Mouse (Mus musculus) retina, embryonic 14.5 days (tissue): Measurements from ENCODE around the gene Cdyl2.

Experiments
- DNase-seq: peaks from one replicate; pipeline ENCODE4 v3.0.0-alpha.2; 2015; ENCODE audit warnings: low spot score

The Cdyl2 gene

DNA sequence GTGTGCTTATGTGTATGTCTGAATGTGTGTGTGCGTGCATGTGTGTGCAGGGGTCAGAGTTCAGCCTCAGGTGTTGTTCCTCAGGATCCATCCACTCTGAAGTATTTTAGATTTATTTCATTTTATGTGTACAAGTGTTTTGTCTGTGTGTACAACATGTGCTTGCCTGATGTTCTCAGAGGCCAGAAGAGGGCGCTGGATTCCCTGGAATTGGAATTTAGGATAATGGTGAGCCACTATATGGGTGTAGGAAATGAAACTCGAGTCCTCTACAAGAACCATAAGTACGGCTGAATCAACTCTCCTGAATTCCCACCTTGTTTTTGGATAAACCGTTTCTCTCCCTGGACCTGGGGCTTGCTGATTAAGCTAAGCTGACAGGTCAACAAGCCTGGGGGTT is 61.2 kb downstream of the Cdyl2 start:
- DNase-seq = peak; percentile 18

DNA sequence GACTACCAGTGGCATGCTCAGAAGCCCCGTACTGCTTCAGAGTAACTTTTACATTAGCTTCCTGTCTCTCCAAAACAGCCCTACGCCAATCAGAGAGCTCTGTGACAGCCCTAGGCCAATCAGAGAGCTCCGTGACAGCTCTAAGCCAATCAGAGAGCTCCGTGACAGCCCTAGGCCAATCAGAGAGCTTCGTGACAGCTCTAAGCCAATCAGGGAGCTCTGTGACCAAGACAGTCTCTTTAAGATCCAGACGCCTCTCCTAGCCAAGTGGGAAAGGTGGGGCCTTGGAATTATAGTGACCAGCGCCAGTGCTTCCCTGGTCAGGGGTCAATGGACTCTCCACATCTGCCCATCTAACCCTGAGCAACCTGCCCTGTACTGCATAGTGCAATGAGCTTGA is 62.2 kb downstream of the Cdyl2 start:
- DNase-seq = no peak

DNA sequence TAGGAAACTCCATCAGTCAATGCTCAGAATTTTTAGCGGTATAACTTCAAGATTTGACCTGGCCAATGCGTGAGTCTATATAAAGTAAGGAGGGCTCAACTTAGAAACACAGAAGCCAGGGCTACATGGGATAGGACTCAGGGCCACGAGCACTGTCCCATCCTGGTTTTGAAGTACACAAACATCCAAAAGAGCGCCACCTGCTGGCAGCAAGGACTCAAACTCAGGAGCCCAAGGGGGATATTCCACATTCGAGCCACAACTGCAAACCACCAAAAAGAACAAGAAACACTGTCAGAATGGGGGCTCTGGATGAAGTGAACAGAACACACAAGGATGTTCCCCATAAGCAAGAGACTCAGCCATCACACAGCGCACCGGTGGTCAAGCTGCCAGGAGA is 63.8 kb downstream of the Cdyl2 start:
- no peak for DNase-seq

DNA sequence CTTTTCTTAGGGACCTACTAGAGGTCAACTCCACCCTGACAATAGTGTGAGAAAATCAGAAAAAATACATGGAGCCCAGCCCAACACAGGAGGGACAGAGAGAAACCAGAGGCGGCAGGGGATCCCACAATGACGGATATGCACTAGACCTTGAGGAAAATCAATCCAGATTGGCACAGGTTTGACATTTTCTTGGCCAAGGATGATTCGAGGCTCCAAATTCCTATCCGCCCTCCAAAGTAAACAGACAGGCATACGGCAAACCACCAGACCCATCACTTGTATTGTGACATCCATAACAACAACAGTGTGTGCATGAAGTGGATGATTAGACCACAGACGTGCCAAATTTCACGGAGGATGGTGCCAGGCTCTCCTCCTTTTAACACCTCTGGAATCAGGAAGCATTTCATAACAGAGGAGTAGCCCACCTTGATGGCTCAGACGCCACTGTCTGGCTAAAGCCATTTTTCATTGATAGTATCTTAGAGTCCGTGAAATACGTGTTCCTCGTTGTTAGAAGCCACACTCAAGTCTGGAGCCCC is 65.9 kb downstream of the Cdyl2 start:
- no peak for DNase-seq

DNA sequence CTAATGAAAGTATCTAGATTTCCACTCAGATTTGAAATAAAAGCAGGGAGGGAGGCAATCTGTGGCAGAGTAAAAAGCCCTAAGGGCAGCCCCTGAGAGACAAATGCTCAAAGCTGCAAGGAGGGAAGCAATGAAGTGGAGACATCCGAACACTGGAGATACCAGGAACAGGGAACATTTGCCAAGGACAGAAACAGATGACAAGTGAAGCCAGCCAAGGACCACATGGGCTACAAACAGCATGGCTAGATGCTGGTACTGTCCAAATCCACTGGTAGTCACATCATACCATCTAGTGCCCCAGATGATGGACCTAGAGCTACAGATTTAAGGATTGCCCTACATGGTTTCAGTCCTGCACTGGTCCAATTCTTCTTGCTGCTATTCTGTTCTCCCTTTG is 71.3 kb downstream of the Cdyl2 start:
- DNase-seq = no peak

DNA sequence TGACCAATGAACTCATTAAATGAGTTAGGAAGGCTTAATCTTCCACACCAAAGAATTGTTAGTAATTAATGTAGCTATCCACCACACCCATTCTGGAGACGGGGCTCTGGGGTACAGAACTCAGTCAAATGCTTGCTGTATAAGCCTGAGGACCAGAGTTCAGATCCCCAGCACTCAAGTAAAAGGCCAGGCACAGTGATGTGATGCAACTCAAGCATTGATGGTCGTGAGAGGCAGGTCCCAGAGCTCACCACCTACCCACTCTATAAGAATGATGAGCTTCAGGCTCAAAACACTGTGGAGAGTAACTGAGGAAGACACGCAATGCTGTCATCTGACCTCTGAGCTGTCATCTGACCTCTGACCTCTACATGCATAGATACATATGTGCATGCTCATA is 76.0 kb downstream of the Cdyl2 start:
- no peak for DNase-seq

DNA sequence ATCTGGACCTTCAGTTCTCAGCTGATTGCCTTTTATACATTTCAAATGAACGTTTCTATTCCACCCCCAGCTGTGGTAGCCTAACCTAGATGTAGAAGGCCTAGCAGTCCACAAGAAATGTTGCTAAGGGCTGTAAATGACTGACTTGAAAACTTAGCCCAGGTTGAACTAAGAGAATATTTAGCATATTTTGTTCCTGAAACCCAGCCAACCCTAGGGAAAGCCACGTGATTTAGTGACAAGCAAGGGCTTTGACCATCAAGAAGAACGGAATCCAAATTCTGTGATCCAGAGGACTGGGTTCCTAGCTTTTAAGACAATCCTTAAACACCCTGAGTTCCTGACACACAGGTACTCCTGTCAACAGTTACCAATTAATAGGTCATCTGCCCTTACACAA is 77.9 kb downstream of the Cdyl2 start:
- DNase-seq = no peak

DNA sequence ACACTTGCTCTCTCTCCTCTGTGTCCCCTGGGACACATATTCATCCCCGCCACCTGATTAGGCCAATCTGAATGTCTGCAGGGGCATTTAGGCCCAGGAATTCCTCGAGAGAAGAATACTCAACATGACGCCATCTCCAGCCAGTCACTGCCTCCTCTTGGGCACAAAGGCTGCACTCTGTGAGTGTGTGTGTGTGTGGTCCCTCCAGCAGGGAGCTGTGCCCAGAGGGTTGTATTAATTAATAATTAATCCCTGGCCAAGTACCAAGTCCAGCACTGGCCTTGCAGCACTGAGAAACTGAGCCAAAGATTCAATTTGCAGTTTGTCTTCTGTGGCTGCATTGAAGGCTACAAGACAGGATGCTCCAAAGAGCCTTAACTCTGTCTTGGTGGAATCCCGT is 79.8 kb downstream of the Cdyl2 start:
- DNase-seq = peak; percentile 7

DNA sequence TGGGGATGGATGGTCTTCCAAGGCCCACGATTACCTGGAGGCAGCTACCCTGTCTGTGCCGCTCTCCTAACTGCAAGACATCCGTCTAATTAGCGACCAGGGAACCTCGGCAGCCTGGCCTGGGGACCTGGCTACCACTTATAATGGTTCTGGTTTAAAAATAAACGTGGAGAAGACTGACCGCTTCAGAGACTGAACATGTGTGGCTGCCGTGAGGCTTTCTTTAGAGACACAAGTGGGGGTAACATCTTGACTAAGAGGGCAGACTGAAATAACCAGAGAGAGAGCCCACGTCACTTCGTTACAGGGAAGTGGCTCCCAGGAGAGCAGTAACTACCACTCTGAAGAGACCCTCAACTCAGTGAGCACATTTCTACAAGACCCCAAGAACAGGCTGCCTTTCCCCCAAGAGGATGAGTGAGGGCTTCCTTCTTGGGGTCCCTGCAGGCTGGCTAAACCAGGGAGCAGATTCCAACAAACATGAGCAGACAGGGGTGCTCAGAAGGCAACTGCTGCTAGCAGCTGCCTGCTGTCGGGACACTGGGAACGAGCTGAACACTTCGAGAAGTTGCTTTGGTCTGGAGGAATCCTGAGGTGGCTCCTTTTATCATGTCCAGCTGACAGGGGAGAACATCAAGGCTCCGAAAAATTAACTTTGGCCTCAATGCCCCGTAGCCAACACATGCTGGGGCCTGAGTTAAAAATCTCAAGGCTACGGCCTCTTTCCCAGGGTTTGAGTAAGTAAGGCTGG is 82.6 kb downstream of the Cdyl2 start:
- no peak for DNase-seq

DNA sequence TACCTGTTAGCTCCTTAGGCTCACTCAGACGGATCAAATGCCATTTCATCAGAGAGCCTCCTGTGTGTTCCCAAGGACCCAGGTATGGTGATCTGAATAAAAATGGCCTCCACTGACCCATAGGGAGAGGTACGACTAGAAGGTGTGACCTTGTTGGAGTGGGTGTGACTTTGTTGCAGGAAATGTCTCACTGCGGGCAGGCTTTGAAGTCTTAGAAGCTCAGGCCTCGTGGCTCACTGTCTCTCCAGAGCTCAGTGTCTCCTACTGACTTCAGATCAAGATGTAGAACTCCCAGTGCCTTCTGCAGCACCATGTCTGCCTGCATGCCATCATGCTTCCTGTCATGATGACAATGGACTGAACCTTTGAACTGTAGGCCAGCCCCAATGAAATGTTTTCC is 87.4 kb downstream of the Cdyl2 start:
- no peak for DNase-seq

DNA sequence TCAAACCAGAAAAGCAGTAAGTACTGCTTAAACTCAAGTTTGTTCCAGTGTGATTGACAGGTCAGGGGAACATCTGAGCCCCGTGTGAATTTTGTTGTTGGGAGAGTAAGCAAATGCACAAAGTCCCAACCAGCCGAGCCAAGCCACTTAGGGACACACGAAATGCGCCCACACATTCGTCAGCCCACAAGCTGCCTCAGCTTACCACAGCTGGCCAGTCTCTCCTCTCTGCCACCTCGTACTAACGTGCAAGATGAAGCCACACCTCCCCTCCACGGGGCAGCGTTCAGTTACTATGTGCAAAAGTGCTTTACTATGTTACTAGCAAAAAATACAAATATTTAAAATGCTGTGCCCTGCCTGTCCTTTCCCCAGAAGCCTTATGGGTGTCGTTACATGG is 91.9 kb downstream of the Cdyl2 start:
- DNase-seq = no peak

DNA sequence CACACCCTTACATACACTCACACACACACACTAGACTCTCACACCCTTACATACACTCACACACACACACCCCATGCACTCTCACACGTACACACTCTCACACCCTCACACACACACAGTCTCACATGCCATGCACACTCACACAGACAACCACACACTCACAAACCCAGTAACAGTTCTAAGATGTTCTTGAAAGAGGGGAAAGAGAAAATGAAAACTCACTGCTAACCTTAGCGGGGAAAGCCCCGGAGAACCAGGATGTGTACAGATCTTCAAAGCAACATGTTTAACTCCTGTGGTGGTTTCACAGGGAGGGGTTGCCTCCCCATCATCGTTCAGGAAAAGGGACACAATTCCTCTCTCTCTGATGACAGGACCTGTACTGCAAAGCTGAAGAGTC is 94.8 kb downstream of the Cdyl2 start:
- no peak for DNase-seq

DNA sequence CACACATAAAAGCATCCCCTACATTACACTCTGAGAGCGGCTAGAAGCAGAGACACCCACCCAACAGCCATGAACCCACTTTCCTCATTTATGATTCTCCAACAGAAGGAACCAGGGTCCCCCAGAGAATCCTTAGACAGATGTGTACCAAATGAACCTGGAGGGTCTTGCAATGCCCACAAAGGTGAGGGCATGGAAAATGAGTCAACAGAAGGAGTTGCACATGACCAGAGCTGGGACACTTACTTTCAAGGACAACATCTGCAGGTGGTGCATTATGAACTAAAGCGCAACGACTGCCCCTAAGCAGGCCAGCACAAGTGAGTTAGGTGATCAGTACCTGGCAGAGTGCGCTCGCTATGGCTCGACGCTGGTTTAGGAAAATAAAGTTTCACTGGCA is 95.6 kb downstream of the Cdyl2 start:
- no peak for DNase-seq

DNA sequence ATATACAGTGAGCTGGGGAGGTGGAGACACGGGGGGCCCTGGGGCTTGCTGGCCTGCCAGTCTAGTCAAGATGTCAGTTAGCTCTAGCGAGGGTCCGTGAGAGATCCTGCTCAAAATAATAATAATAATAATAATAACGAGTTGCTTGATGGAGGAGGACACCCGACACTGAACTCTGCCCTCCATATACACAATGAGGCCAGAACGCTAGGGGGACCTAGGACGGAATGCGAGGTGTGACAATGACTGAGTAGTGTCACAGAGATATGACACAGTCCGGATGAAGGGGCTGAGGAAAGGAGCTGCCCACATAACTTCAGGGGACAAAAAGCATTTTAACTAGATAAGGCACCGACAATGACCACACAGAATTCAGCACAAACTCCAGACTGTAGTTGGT is 96.4 kb downstream of the Cdyl2 start:
- no peak for DNase-seq

DNA sequence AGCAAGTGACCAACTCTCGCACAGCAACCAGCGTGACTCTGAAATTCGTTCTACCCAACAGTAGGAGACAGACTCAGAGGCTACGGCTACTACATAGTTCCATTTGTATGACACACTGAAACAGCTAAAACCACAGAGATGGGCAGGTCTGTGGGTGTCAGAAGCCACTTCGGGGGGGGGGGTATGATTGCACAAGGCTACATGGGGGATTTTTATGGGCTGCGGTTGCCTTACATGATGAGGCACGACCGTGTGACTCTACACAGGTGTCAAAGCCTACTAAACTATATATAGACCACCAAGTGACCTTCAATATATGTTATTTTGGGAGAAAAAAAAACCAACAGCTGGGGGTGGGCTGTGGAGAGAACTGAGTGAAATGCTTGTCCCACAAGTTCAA is 96.8 kb downstream of the Cdyl2 start:
- no peak for DNase-seq

DNA sequence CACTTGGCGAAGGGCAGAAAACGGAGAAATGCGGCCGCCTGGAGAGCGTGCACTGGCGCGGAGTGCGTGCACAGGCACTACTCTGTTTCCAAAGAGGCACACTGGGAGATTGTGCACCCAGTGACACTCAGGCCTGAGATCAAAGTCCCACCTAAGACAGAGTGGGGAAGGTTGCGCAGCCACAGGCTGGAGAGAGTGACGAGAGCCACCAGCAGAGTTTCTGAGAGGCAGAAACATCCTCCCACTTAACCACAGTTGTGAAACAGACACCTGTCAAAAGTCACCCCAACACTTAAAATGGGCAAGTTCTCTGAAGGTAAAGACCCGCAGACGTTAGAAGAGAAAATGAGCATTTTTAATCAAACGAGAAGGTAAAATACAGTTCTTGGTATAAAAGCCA is 97.5 kb downstream of the Cdyl2 start:
- DNase-seq = no peak

DNA sequence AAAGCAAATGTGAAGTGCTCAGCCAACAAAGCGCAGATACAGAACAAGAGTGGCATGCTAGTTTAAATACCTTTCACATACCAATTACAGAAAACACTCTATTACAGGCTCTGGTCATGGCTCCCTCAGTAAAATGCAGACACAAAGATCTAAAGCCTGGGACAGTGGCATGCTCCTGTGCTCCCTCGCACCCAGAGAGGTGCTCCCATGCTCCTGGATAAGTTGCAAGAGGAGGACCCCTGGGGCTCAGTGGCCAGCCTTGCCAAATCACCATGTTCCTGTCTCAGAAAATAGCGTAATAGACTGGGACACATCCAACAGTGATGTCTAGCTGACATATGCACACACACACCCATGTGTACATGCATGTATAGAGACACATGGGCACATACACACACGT is 98.4 kb downstream of the Cdyl2 start:
- DNase-seq = no peak

DNA sequence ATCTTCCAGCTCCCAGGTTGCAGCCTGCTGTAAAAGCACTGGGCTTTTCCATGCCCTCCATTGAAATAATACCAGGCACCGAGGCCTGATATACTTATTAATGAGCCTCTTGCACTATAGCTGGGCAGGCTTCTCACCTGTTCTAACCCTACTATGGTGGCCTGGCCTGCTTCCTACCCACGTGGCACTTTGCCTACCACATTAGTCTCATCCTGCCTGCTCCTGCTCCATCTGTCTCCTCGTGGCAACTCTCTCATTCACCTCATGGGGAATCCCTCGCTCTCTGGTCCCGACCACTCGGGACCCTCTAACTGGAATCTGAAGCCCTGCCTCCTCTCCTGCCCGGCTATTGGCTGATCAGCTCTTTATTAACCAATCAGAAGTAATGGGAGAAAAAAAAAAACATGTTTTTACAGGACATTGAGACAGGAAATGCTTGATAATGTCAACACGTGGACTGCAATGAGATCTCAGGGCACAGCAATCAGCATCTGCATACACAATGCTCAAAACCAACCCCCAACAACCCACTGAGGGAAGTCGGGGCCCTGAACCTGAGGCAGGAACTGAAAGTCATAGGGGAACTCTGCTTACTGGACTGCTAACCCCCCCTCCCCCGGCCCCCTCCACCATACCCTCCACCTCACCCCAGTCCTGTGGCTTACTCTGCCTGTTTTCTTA is 99.2 kb downstream of the Cdyl2 start:
- no peak for DNase-seq

DNA sequence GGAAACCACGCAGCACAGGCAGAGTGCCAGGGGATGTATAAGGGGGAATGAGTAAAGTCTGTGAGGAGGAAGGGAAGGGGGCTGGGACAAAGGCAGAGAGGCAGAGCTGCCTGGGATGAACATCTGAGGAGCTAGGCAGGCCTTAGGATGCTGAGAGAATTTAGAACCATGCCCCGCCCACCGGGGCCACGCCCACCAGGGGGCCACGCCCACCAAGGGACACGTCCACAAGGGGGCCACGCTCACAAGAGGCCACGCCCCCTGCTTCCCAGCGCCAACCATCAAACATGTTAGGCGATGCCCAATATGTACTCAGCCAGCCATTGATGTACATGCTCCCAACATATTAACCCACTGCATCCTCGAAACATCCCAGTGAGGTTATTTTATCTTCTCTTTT is 102.7 kb downstream of the Cdyl2 start:
- DNase-seq = no peak

DNA sequence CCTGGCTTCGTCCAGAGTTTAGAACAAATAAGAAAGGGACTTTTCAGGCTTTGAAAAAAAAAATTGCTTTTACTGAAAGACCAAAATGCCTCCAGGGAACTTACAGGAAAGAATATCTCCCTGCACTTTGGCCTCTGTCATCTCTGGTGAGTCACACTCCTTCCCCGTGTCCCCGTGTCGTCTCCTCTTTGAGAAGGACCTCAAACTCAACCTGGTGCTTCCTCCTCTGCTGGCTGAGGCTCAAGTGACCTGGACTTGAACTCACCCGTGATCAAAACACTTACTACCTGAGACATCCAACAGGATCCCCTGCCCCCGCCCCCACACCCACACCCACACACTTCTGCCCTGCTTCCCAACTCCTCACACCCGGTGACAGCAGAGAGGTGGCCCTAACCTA is 103.8 kb downstream of the Cdyl2 start:
- DNase-seq = no peak

DNA sequence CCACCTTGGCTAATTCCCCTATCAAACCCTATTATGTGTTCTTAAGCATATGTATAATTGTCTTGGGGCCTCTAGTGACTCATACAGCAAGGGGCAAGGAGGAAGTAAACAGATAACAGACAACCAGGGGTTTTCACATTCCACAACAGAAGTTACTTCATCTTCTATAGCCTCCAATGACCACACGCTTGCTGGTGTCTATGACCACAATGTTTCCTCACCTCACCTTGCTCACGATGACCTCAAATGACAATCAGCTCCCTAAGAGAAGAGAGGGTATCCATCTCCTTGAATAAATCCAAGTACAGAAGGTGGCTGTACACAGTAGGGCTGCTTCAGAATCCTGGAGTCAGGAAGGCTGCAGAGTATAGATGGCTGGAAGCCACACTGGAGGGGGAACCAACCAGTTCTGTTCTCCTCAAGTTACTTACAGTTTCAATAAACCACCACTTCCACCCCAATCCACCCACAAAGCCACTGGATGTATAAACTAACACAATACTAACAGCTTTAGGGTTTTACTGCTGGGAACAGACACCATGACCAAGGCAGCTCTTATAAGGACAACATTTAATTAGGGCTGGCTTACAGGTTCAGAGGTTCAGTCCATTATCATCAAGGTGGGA is 104.8 kb downstream of the Cdyl2 start:
- no peak for DNase-seq

DNA sequence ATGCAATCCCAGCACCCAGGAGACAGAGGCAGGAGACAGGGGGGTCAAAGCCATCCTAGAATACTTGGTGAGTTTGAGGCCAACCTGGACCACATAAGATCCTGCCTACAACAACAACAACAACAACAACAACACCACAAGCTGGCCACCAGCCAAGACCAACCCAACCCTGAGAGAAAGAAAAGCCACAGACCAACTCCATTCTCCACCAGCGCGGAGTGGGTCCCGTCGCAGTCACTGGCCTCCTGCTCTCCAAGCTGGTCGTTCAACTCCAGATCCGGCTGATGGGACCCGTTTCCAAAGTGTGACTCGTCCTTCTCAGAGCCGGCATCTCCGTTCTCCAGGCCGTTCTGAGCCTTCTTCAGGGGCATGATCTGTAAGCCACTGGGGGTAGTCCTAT is 109.2 kb downstream of the Cdyl2 start:
- no peak for DNase-seq

DNA sequence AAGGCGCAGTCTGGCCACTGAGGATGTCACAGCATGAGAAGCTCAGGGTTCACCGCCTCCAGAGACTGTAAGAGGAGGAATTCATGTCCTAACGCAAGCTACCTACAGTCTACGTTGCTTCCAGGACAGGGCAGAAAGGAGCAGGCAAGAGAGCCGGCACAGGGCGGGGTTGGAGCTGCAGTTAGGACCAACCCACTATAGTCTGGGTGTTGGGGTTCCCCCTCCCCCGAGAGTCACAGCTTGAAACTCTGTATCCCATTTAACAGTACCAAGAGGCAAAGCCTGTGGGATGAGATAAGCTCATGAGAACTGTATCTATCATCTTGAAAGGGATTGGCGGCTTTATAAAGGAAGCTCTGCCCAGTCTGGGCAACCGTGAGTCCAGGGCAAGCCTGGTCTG is 110.5 kb downstream of the Cdyl2 start:
- no peak for DNase-seq
